Mouse (Mus musculus): ENCODE data around the gene Drg1. TPM values are rescaled to one million over a fixed set of nuclear protein-coding genes. Genes with fewer than 3 reads are reported as not detected.
A peak's percentile ranks its signal among the peaks of the same experiment; 100 is the strongest.

Gene Drg1
- polyA plus RNA-seq, 1 experiment = 36.9 TPM

DNA sequence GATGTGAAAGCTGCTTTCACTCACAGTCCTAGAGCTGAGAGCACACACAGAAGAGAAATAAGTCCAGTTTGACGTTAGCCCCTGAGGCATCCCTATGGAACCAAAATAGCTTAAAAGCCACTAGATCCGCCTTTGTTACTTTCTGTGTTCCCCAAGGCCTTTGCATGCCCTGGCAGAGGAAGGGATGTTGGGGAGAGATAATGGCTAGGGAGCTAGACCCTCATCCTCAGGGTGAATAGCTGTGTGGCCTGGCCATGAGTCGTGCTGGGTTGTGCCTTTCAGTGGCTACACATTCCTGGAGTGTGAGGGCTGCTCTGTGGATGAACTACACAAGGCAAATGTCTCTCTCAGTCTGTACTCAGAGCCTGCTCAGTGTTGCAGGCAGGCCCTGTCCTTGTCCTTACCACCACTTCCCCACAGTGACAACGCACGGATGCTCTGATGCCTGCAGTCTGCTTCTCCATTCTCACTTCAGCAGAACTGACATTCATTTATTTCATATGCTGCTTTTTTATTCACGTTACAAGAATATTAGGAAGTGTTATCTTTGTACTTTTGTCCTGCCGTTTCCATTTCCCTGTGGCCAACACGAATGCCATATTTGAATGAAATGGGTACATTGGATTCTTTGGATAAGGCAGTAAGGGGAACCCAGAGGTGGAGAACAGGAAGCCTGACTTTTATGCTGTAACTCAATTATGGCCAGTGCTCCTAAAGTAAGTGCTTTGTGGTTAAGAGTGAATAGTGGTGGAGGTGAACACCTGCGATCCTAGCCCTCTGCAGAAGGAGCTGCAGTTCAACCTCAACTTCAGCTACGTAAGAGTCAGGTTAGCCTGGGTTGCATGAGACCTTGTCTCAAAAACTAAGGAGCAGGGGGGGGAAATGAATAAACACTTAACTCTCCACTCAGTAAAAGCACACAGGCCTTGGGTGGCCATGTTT, 31.9 kb upstream of the Drg1 start:
- H3K27me3 ChIP-seq (ENCODE audit: control insufficient read depth, insufficient read depth, low read length) = no peaks in the 10 kb centered on the region

DNA sequence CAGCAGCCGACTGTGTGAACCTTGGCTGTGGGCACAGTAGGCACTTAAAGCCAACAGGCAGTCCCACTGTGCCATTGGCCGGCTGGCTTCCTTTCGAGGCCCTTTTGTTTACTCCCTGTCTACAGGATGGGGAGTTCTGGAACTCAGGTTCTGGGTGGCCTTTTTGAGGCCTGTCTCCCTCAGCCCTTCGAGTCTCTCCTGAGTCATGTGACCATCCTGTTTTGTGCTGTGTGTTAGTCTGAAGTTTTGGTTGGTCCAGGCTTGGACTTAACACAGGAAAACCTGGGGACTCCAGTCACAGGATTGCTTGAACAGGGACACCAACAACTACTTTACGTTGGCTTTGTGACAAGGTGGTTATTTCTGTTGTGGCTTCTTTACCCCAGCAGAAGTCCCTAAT, 29.8 kb upstream of the Drg1 start:
- TF ChIP-seq CTCF (IDR thresholded peaks at IDR 0.05; ENCODE audit: borderline replicate concordance, control insufficient read depth, extremely low read depth, insufficient read depth, low read length, poor library complexity) (no peak), POLR2A (IDR thresholded peaks at IDR 0.05; ENCODE audit: control insufficient read depth, extremely low read depth, insufficient read depth, low read length, poor library complexity) (no peak)
- DNase-seq = no peak
- Histone ChIP-seq H3K27me3 (ENCODE audit: control insufficient read depth, insufficient read depth, low read length) (no peaks in the 10 kb centered on the region), H3K4me3 (ENCODE audit: control insufficient read depth, insufficient read depth, low read length) (no peak overlapping the region), H3K27ac (ENCODE audit: control insufficient read depth, insufficient read depth, low read length) (peak overlapping the region; percentile 30; the same call in 1 of the 2 replicates), H3K4me1 (replicated peaks; ENCODE audit: control insufficient read depth, insufficient read depth, low read length) (peaks cover 68% of the 10 kb centered on the region), H3K36me3 (ENCODE audit: control insufficient read depth, insufficient read depth, low read length) (peaks cover 35% of the 10 kb centered on the region)
- 33% methylated on average over 5 of the region's 5 CpGs for WGBS

More for the DNA sequence above, 31.9 kb upstream of the Drg1 start:
- Histone ChIP-seq H3K4me3 (ENCODE audit: control insufficient read depth, insufficient read depth, low read length) (peak overlapping the region; percentile 13; the same call in 1 of the 2 replicates), H3K4me1 (replicated peaks; ENCODE audit: control insufficient read depth, insufficient read depth, low read length) (peaks cover 79% of the 10 kb centered on the region), H3K27ac (ENCODE audit: control insufficient read depth, insufficient read depth, low read length) (peak overlapping the region; percentile 81), H3K36me3 (ENCODE audit: control insufficient read depth, insufficient read depth, low read length) (peaks cover 54% of the 10 kb centered on the region)
- 13% methylated on average over 10 of the region's 10 CpGs for WGBS
- DNase-seq = peak; percentile 36
- TF ChIP-seq CTCF (IDR thresholded peaks at IDR 0.05; ENCODE audit: borderline replicate concordance, control insufficient read depth, extremely low read depth, insufficient read depth, low read length, poor library complexity) (no peak), POLR2A (IDR thresholded peaks at IDR 0.05; ENCODE audit: control insufficient read depth, extremely low read depth, insufficient read depth, low read length, poor library complexity) (no peak)

DNA sequence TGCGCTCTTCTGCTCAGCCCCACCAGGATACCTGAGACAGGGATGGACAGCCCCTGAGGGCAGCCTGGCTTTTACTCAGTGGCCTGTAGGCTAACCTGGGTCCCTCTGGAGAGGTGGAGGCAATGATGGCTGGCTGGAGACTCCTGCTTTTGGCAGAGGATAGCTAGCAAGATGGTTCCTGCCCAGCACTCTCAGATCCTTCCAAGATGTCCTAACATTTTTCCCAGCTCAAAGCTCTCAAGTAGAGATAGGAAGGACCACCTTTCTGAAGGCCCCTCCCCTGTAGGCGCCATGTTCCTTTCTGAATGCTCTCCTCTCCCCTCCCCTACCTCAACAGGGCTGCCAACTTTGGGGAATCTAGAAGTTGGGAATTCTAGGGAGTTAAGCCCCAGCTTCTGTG, 28.4 kb upstream of the Drg1 start:
- DNase-seq = no peak
- H3K4me3 ChIP-seq (ENCODE audit: control insufficient read depth, insufficient read depth, low read length) = no peak overlapping the region; the same call in 1 of the 2 replicates
- 93% methylated on average over 2 of the region's 2 CpGs for WGBS
- TF ChIP-seq POLR2A (IDR thresholded peaks at IDR 0.05; ENCODE audit: control insufficient read depth, extremely low read depth, insufficient read depth, low read length, poor library complexity) = no peak
- TF ChIP-seq CTCF (IDR thresholded peaks at IDR 0.05; ENCODE audit: borderline replicate concordance, control insufficient read depth, extremely low read depth, insufficient read depth, low read length, poor library complexity) = no peak
- peaks cover 23% of the 10 kb centered on the region for H3K36me3 ChIP-seq (ENCODE audit: control insufficient read depth, insufficient read depth, low read length)
- no peaks in the 10 kb centered on the region for H3K27me3 ChIP-seq (ENCODE audit: control insufficient read depth, insufficient read depth, low read length)
- H3K4me1 ChIP-seq (replicated peaks; ENCODE audit: control insufficient read depth, insufficient read depth, low read length) = peaks cover 59% of the 10 kb centered on the region
- no peak overlapping the region for H3K27ac ChIP-seq (ENCODE audit: control insufficient read depth, insufficient read depth, low read length)

DNA sequence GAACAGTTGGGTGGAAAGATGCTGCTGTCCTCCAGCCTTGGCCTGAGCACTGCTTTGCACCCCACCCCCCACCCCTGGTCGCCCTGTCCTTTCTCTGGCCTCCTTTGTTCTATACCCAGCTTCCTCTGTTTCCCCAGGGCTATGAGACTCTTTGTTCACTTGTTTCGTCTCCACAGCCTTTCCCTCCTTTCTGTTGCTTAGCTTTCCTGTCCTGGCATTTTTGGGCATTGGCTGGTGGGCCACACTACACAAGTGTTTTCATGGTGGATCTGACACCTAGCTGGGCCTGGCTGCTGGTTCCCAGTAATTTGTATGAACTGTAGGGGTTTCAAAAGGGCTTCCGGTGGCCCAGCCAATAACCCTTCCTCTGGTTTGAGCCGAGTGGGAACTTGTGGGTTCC, 27.1 kb upstream of the Drg1 start:
- 8% methylated on average over 4 of the region's 4 CpGs for WGBS
- no peak for DNase-seq
- Histone ChIP-seq H3K36me3 (ENCODE audit: control insufficient read depth, insufficient read depth, low read length) (peaks cover 16% of the 10 kb centered on the region; the same call in 1 of the 2 replicates), H3K27me3 (ENCODE audit: control insufficient read depth, insufficient read depth, low read length) (no peaks in the 10 kb centered on the region), H3K4me3 (ENCODE audit: control insufficient read depth, insufficient read depth, low read length) (peak overlapping the region; percentile 71), H3K27ac (ENCODE audit: control insufficient read depth, insufficient read depth, low read length) (peak overlapping the region; percentile 90), H3K4me1 (replicated peaks; ENCODE audit: control insufficient read depth, insufficient read depth, low read length) (peaks cover 53% of the 10 kb centered on the region)
- no peak for TF ChIP-seq POLR2A (IDR thresholded peaks at IDR 0.05; ENCODE audit: control insufficient read depth, extremely low read depth, insufficient read depth, low read length, poor library complexity)
- TF ChIP-seq CTCF (IDR thresholded peaks at IDR 0.05; ENCODE audit: borderline replicate concordance, control insufficient read depth, extremely low read depth, insufficient read depth, low read length, poor library complexity) = no peak

DNA sequence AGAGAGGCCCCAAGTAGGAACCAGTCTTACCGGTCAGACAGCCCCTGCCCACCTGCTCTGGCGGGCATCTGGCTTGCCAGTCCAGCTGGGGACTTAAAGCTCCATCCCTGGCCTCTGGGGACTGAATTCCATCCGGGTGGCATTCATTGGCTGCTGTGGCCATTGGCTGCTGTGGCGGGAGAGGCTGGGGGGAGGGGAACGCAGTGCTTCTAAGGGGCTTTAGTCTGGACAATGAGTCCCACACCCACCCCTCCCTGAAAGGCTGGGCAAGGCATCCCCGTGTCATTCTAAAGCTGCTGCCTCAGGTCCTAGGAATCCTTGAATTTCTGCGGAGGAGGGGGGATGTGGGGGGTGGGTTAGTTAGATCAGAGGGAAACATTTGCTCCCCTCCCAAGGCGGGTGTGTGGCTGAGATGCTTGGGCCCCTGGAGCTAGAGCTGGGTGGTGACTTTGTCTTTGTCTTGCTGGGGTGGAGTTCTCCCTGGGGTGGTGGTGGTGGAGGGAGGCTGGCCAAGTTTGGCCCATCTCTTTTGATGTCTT, 26.6 kb upstream of the Drg1 start:
- no peak for TF ChIP-seq CTCF (IDR thresholded peaks at IDR 0.05; ENCODE audit: borderline replicate concordance, control insufficient read depth, extremely low read depth, insufficient read depth, low read length, poor library complexity)
- no peak for TF ChIP-seq POLR2A (IDR thresholded peaks at IDR 0.05; ENCODE audit: control insufficient read depth, extremely low read depth, insufficient read depth, low read length, poor library complexity)
- under 1% methylated on average over 8 of the region's 8 CpGs for WGBS
- peak overlapping the region; percentile 90 for H3K27ac ChIP-seq (ENCODE audit: control insufficient read depth, insufficient read depth, low read length)

DNA sequence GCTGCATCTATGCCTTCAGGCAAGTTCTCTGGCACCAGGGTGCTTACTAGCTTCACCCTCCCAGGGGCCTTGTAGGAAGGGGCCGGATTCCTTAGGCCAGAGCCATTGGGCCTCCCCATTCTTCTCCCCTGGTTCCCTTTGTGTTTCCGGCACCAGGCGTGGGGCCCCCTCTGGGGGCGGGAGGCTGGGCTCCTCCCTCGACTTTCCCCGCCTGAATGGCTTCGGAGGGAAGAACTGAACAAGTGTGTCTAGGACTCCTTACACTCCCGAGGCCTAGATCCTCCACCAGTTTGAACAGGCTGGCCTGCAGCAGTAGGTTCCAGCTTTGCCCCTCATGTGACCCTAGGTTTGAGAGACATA, 25.8 kb upstream of the Drg1 start:
- no peaks in the 10 kb centered on the region for H3K27me3 ChIP-seq (ENCODE audit: control insufficient read depth, insufficient read depth, low read length)
- 0% methylated on average over 8 of the region's 8 CpGs for WGBS
- H3K36me3 ChIP-seq (ENCODE audit: control insufficient read depth, insufficient read depth, low read length) = peaks cover 13% of the 10 kb centered on the region; the same call in 1 of the 2 replicates
- TF ChIP-seq CTCF (IDR thresholded peaks at IDR 0.05; ENCODE audit: borderline replicate concordance, control insufficient read depth, extremely low read depth, insufficient read depth, low read length, poor library complexity) (no peak), POLR2A (IDR thresholded peaks at IDR 0.05; ENCODE audit: control insufficient read depth, extremely low read depth, insufficient read depth, low read length, poor library complexity) (peak; percentile 63)
- H3K27ac ChIP-seq (ENCODE audit: control insufficient read depth, insufficient read depth, low read length) = peak overlapping the region; percentile 90
- peaks cover 44% of the 10 kb centered on the region for H3K4me1 ChIP-seq (replicated peaks; ENCODE audit: control insufficient read depth, insufficient read depth, low read length)
- DNase-seq = peak; percentile 78
- H3K4me3 ChIP-seq (ENCODE audit: control insufficient read depth, insufficient read depth, low read length) = peak overlapping the region; percentile 71

More for the DNA sequence above, 26.6 kb upstream of the Drg1 start:
- peak overlapping the region; percentile 71 for H3K4me3 ChIP-seq (ENCODE audit: control insufficient read depth, insufficient read depth, low read length)
- no peaks in the 10 kb centered on the region for H3K27me3 ChIP-seq (ENCODE audit: control insufficient read depth, insufficient read depth, low read length)
- DNase-seq = peak; percentile 36
- H3K4me1 ChIP-seq (replicated peaks; ENCODE audit: control insufficient read depth, insufficient read depth, low read length) = peaks cover 50% of the 10 kb centered on the region
- H3K36me3 ChIP-seq (ENCODE audit: control insufficient read depth, insufficient read depth, low read length) = peaks cover 15% of the 10 kb centered on the region; the same call in 1 of the 2 replicates

Measured in thymus, adult 2 months (tissue).